Mouse (Mus musculus) heart, postnatal 0 days (tissue): ENCODE results near the gene Galns. TPM values are rescaled to one million over a fixed set of nuclear protein-coding genes. Genes with fewer than 3 reads are reported as not detected.

Experiments
- ATAC-seq: fragments of 200-750 bp; cut with Nextera tagmentation; 2 replicates; pipeline ENCODE4 v1.8.0; 2017; ENCODE audit warnings: low read depth, moderate number of reproducible peaks, moderate library complexity; ENCODE audit not compliant: insufficient read depth
- DNase-seq: peaks from one replicate; pipeline ENCODE4 v3.0.0-alpha.2; 2016; ENCODE audit warnings: low spot score
- H3K27ac ChIP-seq: fragments of 300-500 bp; sonication (generic); 2 replicates; pipeline ENCODE4 v1.5.1; 2014; ENCODE audit warnings: low read depth, mild to moderate bottlenecking
- H3K27me3 ChIP-seq: fragments of 300-500 bp; sonication (generic); 2 replicates; pipeline ENCODE4 v1.6.1; 2014; ENCODE audit warnings: low read length, mixed read lengths; ENCODE audit not compliant: control insufficient read depth, insufficient read depth
- H3K36me3 ChIP-seq: fragments of 300-500 bp; sonication (generic); replicated peaks from 2 replicates; pipeline ENCODE4 v1.6.1; 2014; ENCODE audit warnings: low read length, mixed read lengths; ENCODE audit not compliant: control insufficient read depth, insufficient read depth
- H3K4me1 ChIP-seq: fragments of 300-500 bp; sonication (generic); 2 replicates; pipeline ENCODE4 v1.6.1; 2014; ENCODE audit warnings: antibody characterized with exemption; ENCODE audit not compliant: control insufficient read depth, insufficient read depth
- H3K4me2 ChIP-seq: fragments of 300-500 bp; sonication (generic); 2 replicates; pipeline ENCODE4 v1.6.1; 2014; ENCODE audit warnings: low read depth, mild to moderate bottlenecking, low read length, moderate library complexity
- H3K4me3 ChIP-seq: fragments of 300-500 bp; sonication (generic); 2 replicates; pipeline ENCODE4 v1.5.1; 2014; ENCODE audit warnings: low read depth, low read length
- H3K9ac ChIP-seq: fragments of 300-500 bp; sonication (generic); replicated peaks from 2 replicates; pipeline ENCODE4 v1.6.1; 2014; ENCODE audit warnings: low read depth, low read length, mixed read lengths
- H3K9me3 ChIP-seq: fragments of 300-500 bp; sonication (generic); replicated peaks from 2 replicates; pipeline ENCODE4 v1.6.1; 2016; ENCODE audit warnings: low read length; ENCODE audit not compliant: control insufficient read depth
- CTCF ChIP-seq: IDR thresholded peaks from 2 replicates; pipeline ENCODE4 v1.5.1; 2016; ENCODE audit warnings: antibody characterized with exemption, control low read depth, low read depth
- EP300 ChIP-seq: IDR thresholded peaks from 2 replicates; pipeline ENCODE4 v1.6.1; 2016; ENCODE audit warnings: antibody characterized with exemption, low read depth
- WGBS: fragments of 180-500 bp; shearing (Covaris S2); extraction: QIAGEN DNeasy Blood & Tissue Kit; methylation state at CpG from one replicate; pipeline ENCODE4 v1.1.7; 2014; 5-methylcytosine and 5-hydroxymethylcytosine counted together
- polyA plus RNA-seq: library from polyadenylated mRNA; unstranded; fragments of >200 nt; fragmentation: Nextera tagmentation; extraction: Ambion mirVana; gene quantifications from 2 replicates; pipeline ENCODE4 v1.2.1, GENCODE M21; 2015
- total RNA-seq: library from RNA; depleted of rRNA; stranded (reverse); fragments of >200 nt; gene quantifications from 2 replicates; pipeline ENCODE4 v1.2.3, GENCODE M21; 2014; ENCODE audit warnings: low replicate concordance

Gene Galns
- total and polyA plus RNA-seq, 2 experiments from 2014 or later = 7.2 to 11.6 TPM

- H3K36me3 ChIP-seq = peaks cover 4% of the 10 kb centered on the region; the same call in 1 of the 2 replicates
- TF ChIP-seq EP300 (no peak), CTCF (no peak)
- no peak overlapping the region for H3K4me3 ChIP-seq
- 78% methylated on average over 6 of the region's 6 CpGs for WGBS
- no peaks in the 10 kb centered on the region for H3K9me3 ChIP-seq
- H3K27me3 ChIP-seq = no peaks in the 10 kb centered on the region
- peaks cover 6% of the 10 kb centered on the region; the same call in 1 of the 2 replicates for H3K4me1 ChIP-seq
- ATAC-seq (no peak), DNase-seq (no peak)
- no peak overlapping the region for H3K27ac ChIP-seq
- no peak overlapping the region for H3K9ac ChIP-seq
- H3K4me2 ChIP-seq = no peak overlapping the region
Observed at GRCm38 (mm10) chr8:122644175-122644954, 33.1 kb upstream of the Galns start.

GRCm38 (mm10) chr8:122642071-122642470, 30.8 kb upstream of the Galns start:
- no peak overlapping the region for H3K4me2 ChIP-seq
- no peak overlapping the region for H3K27ac ChIP-seq
- no peaks in the 10 kb centered on the region for H3K9me3 ChIP-seq
- DNase-seq = peak; percentile 76
- peaks cover 12% of the 10 kb centered on the region; the same call in 1 of the 2 replicates for H3K4me1 ChIP-seq
- no peak overlapping the region for H3K9ac ChIP-seq
- TF ChIP-seq CTCF (no peak), EP300 (no peak)
- H3K4me3 ChIP-seq = no peak overlapping the region
- peak; percentile 56 for ATAC-seq
- 29% methylated on average over 9 of the region's 9 CpGs for WGBS
- peaks cover 12% of the 10 kb centered on the region; the same call in 1 of the 2 replicates for H3K36me3 ChIP-seq
- no peaks in the 10 kb centered on the region for H3K27me3 ChIP-seq

- TF ChIP-seq CTCF (no peak), EP300 (no peak)
- peaks cover 19% of the 10 kb centered on the region; the same call in 1 of the 2 replicates for H3K4me1 ChIP-seq
- ATAC-seq = no peak
- no peak overlapping the region for H3K27ac ChIP-seq
- peaks cover 14% of the 10 kb centered on the region; the same call in 1 of the 2 replicates for H3K36me3 ChIP-seq
- H3K9ac ChIP-seq = no peak overlapping the region
- 88% methylated on average over 15 of the region's 15 CpGs for WGBS
- DNase-seq = no peak
- H3K9me3 ChIP-seq = no peaks in the 10 kb centered on the region
- H3K4me2 ChIP-seq = no peak overlapping the region
- H3K27me3 ChIP-seq = no peaks in the 10 kb centered on the region
- no peak overlapping the region for H3K4me3 ChIP-seq
Observed at GRCm38 (mm10) chr8:122641406-122641805, 30.1 kb upstream of the Galns start.

- no peak for ATAC-seq
- no peak overlapping the region for H3K9ac ChIP-seq
- H3K27ac ChIP-seq = no peak overlapping the region
- H3K4me3 ChIP-seq = no peak overlapping the region
- H3K9me3 ChIP-seq = no peaks in the 10 kb centered on the region
- peaks cover 20% of the 10 kb centered on the region; the same call in 1 of the 2 replicates for H3K4me1 ChIP-seq
- no peak for TF ChIP-seq EP300
- TF ChIP-seq CTCF = no peak
- DNase-seq = no peak
- WGBS = 78% methylated on average over 4 of the region's 4 CpGs
- no peak overlapping the region for H3K4me2 ChIP-seq
- H3K36me3 ChIP-seq = peaks cover 14% of the 10 kb centered on the region; the same call in 1 of the 2 replicates
- H3K27me3 ChIP-seq = no peaks in the 10 kb centered on the region
Observed at GRCm38 (mm10) chr8:122640825-122641224, 29.6 kb upstream of the Galns start.

GRCm38 (mm10) chr8:122639521-122640248, 28.4 kb upstream of the Galns start:
- Histone ChIP-seq H3K4me3 (no peak overlapping the region), H3K36me3 (peaks cover 20% of the 10 kb centered on the region), H3K4me2 (no peak overlapping the region), H3K27ac (no peak overlapping the region), H3K9ac (no peak overlapping the region), H3K27me3 (no peaks in the 10 kb centered on the region), H3K9me3 (no peaks in the 10 kb centered on the region), H3K4me1 (peaks cover 20% of the 10 kb centered on the region; the same call in 1 of the 2 replicates)
- 57% methylated on average over 16 of the region's 16 CpGs for WGBS
- DNase-seq (no peak), ATAC-seq (no peak)
- TF ChIP-seq EP300 (no peak), CTCF (no peak)
